Mouse (Mus musculus): Measurements from ENCODE around the gene Kmt2d. TPM values are rescaled to one million over a fixed set of nuclear protein-coding genes. Genes with fewer than 3 reads are reported as not detected.

The Kmt2d gene
- polyA plus RNA-seq, 1 experiment from 2014 or later: 13.4 TPM

GRCm38 (mm10) chr15:98881656-98882008 is 10.6 kb upstream of the Kmt2d start:
- H3K36me3 ChIP-seq: no peaks in the 10 kb centered on the region
- peak; percentile 45; the same call in 1 of the 2 replicates for ATAC-seq (ENCODE audit: low FRiP score, low read depth)
- no peaks in the 10 kb centered on the region for H3K9me3 ChIP-seq
- H3K4me2 ChIP-seq (replicated peaks): peak overlapping the region; percentile 90
- H3K9ac ChIP-seq (replicated peaks): no peak overlapping the region
- WGBS: 5% methylated on average over 5 of the region's 5 CpGs
- H3K4me3 ChIP-seq: peak overlapping the region; percentile 69
- H3K27me3 ChIP-seq: 0 out of 2 replicates have a peak, but pooled peaks cover 4% of the 10 kb centered on the region
- peaks cover 24% of the 10 kb centered on the region for H3K4me1 ChIP-seq
- peak overlapping the region; percentile 16; the same call in 1 of the 2 replicates for H3K27ac ChIP-seq (replicated peaks)

GRCm38 (mm10) chr15:98880978-98881655 is 10.1 kb upstream of the Kmt2d start:
- WGBS: under 1% methylated on average over 47 of the region's 48 CpGs
- Histone ChIP-seq H3K27ac (replicated peaks) (peak overlapping the region; percentile 87), H3K27me3 (no peaks in the 10 kb centered on the region), H3K4me3 (peak overlapping the region; percentile 69), H3K9me3 (no peaks in the 10 kb centered on the region), H3K4me1 (peaks cover 24% of the 10 kb centered on the region), H3K4me2 (replicated peaks) (peak overlapping the region; percentile 90), H3K9ac (replicated peaks) (peak overlapping the region; percentile 78), H3K36me3 (no peaks in the 10 kb centered on the region)
- peak; percentile 97 for ATAC-seq (ENCODE audit: low FRiP score, low read depth)

GRCm38 (mm10) chr15:98877331-98877730 is 6.3 kb upstream of the Kmt2d start:
- no peak overlapping the region for H3K4me3 ChIP-seq
- no peaks in the 10 kb centered on the region for H3K36me3 ChIP-seq
- 14% methylated on average over 3 of the region's 3 CpGs for WGBS
- no peak overlapping the region for H3K4me2 ChIP-seq (replicated peaks)
- no peak overlapping the region for H3K27ac ChIP-seq (replicated peaks)
- no peaks in the 10 kb centered on the region for H3K9me3 ChIP-seq
- H3K27me3 ChIP-seq: no peaks in the 10 kb centered on the region
- no peak overlapping the region for H3K9ac ChIP-seq (replicated peaks)
- ATAC-seq (ENCODE audit: low FRiP score, low read depth): no peak
- peaks cover 31% of the 10 kb centered on the region for H3K4me1 ChIP-seq

GRCm38 (mm10) chr15:98871916-98872888 is 1.2 kb upstream of the Kmt2d start:
- Histone ChIP-seq H3K4me1 (peaks cover 40% of the 10 kb centered on the region), H3K27ac (replicated peaks) (peak overlapping the region; percentile 96), H3K36me3 (no peaks in the 10 kb centered on the region), H3K4me3 (peak overlapping the region; percentile 99), H3K4me2 (replicated peaks) (peak overlapping the region; percentile 99), H3K27me3 (no peaks in the 10 kb centered on the region), H3K9ac (replicated peaks) (peak overlapping the region; percentile 99), H3K9me3 (no peaks in the 10 kb centered on the region)
- 1% methylated on average over 51 of the region's 51 CpGs for WGBS
- ATAC-seq (ENCODE audit: low FRiP score, low read depth): peak; percentile 87

- no peak; the same call in 1 of the 2 replicates for ATAC-seq (ENCODE audit: low FRiP score, low read depth)
- WGBS: under 1% methylated on average over 15 of the region's 16 CpGs
These were observed 580 bp downstream of the Kmt2d start for GRCm38 (mm10) chr15:98870179-98871069.

GRCm38 (mm10) chr15:98869342-98870178 is 1.4 kb downstream of the Kmt2d start:
- Histone ChIP-seq H3K4me1 (peaks cover 41% of the 10 kb centered on the region), H3K27ac (replicated peaks) (no peak overlapping the region), H3K36me3 (peaks cover 22% of the 10 kb centered on the region), H3K4me3 (peak overlapping the region; percentile 99), H3K9me3 (no peaks in the 10 kb centered on the region), H3K4me2 (replicated peaks) (peak overlapping the region; percentile 99), H3K9ac (replicated peaks) (peak overlapping the region; percentile 99), H3K27me3 (no peaks in the 10 kb centered on the region)
- no peak for ATAC-seq (ENCODE audit: low FRiP score, low read depth)
- 14% methylated on average over 8 of the region's 8 CpGs for WGBS

More at GRCm38 (mm10) chr15:98870179-98871069, 580 bp downstream of the Kmt2d start:
- peak overlapping the region; percentile 99 for H3K4me2 ChIP-seq (replicated peaks)
- H3K36me3 ChIP-seq: peaks cover 13% of the 10 kb centered on the region
- no peaks in the 10 kb centered on the region for H3K9me3 ChIP-seq
- peak overlapping the region; percentile 99 for H3K9ac ChIP-seq (replicated peaks)
- no peaks in the 10 kb centered on the region for H3K27me3 ChIP-seq
- peak overlapping the region; percentile 96; the same call in 1 of the 2 replicates for H3K27ac ChIP-seq (replicated peaks)
- H3K4me1 ChIP-seq: peaks cover 41% of the 10 kb centered on the region
- H3K4me3 ChIP-seq: peak overlapping the region; percentile 99

GRCm38 (mm10) chr15:98868346-98869063 is 2.5 kb downstream of the Kmt2d start:
- no peak for ATAC-seq (ENCODE audit: low FRiP score, low read depth)
- no peaks in the 10 kb centered on the region for H3K27me3 ChIP-seq
- peak overlapping the region; percentile 99 for H3K9ac ChIP-seq (replicated peaks)
- peaks cover 41% of the 10 kb centered on the region for H3K4me1 ChIP-seq
- peak overlapping the region; percentile 99 for H3K4me2 ChIP-seq (replicated peaks)
- H3K27ac ChIP-seq (replicated peaks): no peak overlapping the region
- H3K36me3 ChIP-seq: peaks cover 33% of the 10 kb centered on the region
- peak overlapping the region; percentile 99 for H3K4me3 ChIP-seq
- 39% methylated on average over 11 of the region's 11 CpGs for WGBS
- H3K9me3 ChIP-seq: no peaks in the 10 kb centered on the region

- Histone ChIP-seq H3K9ac (replicated peaks) (0 out of 2 replicates have a peak overlapping the region, but pooled peaks have one; percentile 7), H3K4me2 (replicated peaks) (peak overlapping the region; percentile 99), H3K27me3 (no peaks in the 10 kb centered on the region), H3K4me3 (no peak overlapping the region), H3K4me1 (peaks cover 35% of the 10 kb centered on the region), H3K27ac (replicated peaks) (no peak overlapping the region), H3K36me3 (peaks cover 44% of the 10 kb centered on the region), H3K9me3 (no peaks in the 10 kb centered on the region)
- 76% methylated on average over 6 of the region's 6 CpGs for WGBS
- no peak for ATAC-seq (ENCODE audit: low FRiP score, low read depth)
These were observed 3.7 kb downstream of the Kmt2d start for GRCm38 (mm10) chr15:98867321-98867720.

GRCm38 (mm10) chr15:98866501-98866900 is 4.5 kb downstream of the Kmt2d start:
- no peaks in the 10 kb centered on the region for H3K9me3 ChIP-seq
- WGBS: 89% methylated on average over 5 of the region's 5 CpGs
- no peak overlapping the region; the same call in 1 of the 2 replicates for H3K4me2 ChIP-seq (replicated peaks)
- peaks cover 53% of the 10 kb centered on the region for H3K36me3 ChIP-seq
- no peak overlapping the region for H3K27ac ChIP-seq (replicated peaks)
- no peak for ATAC-seq (ENCODE audit: low FRiP score, low read depth)
- H3K27me3 ChIP-seq: no peaks in the 10 kb centered on the region
- H3K4me1 ChIP-seq: peaks cover 35% of the 10 kb centered on the region
- H3K4me3 ChIP-seq: no peak overlapping the region
- no peak overlapping the region; the same call in 1 of the 2 replicates for H3K9ac ChIP-seq (replicated peaks)

- Histone ChIP-seq H3K4me1 (peaks cover 35% of the 10 kb centered on the region), H3K27ac (replicated peaks) (no peak overlapping the region), H3K27me3 (no peaks in the 10 kb centered on the region), H3K36me3 (peaks cover 60% of the 10 kb centered on the region), H3K9ac (replicated peaks) (no peak overlapping the region), H3K9me3 (no peaks in the 10 kb centered on the region), H3K4me2 (replicated peaks) (no peak overlapping the region), H3K4me3 (no peak overlapping the region)
- no peak for ATAC-seq (ENCODE audit: low FRiP score, low read depth)
- WGBS: 94% methylated on average over 8 of the region's 8 CpGs
These were observed 5.2 kb downstream of the Kmt2d start for GRCm38 (mm10) chr15:98865771-98866170.
